Mouse (Mus musculus) thymus, postnatal 36 days (tissue): ENCODE results near the gene Mien1.
A peak's percentile ranks its signal among the peaks of the same experiment; 100 is the strongest.

Experiments used
- DNase-seq, 2 experiments: peaks; one replicate each; pipeline ENCODE4 v3.0.0; 2022; ENCODE audit warnings: mixed read lengths in 2 of 2

Mien1 gene

GRCm38 (mm10) chr11:98438331-98439158, at the start of gene Mien1:
Gene Mien1, minus strand, starts transcription at chr11:98438991.
- DNase-seq, result peak; percentile 91 to 95

- no peak for DNase-seq
Observed at GRCm38 (mm10) chr11:98487526-98488040, 48.8 kb upstream of the Mien1 start.

GRCm38 (mm10) chr11:98485749-98486148, 47.0 kb upstream of the Mien1 start:
- no peak for DNase-seq

DNA sequence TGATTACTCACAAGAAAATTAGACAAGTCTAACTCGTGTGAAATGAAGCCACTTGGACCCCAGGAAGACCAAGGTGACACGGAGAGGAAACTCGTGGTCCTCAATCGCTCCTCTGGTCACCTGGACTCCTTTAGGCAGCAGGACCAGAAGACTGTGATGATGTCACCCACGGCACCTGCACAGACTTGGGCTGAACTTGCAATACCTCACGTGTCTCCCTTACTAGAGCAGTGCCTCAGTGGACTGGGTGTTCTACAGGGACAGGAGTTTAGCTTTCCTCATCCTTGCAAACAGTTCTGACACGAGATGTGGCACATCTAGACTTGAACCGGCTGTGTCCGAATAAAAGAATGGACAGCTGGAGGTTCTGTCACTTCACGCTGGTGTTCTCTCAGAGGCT, 43.3 kb upstream of the Mien1 start:
- no peak for DNase-seq

- no peak for DNase-seq
Observed at GRCm38 (mm10) chr11:98481231-98481630, 42.4 kb upstream of the Mien1 start.

DNA sequence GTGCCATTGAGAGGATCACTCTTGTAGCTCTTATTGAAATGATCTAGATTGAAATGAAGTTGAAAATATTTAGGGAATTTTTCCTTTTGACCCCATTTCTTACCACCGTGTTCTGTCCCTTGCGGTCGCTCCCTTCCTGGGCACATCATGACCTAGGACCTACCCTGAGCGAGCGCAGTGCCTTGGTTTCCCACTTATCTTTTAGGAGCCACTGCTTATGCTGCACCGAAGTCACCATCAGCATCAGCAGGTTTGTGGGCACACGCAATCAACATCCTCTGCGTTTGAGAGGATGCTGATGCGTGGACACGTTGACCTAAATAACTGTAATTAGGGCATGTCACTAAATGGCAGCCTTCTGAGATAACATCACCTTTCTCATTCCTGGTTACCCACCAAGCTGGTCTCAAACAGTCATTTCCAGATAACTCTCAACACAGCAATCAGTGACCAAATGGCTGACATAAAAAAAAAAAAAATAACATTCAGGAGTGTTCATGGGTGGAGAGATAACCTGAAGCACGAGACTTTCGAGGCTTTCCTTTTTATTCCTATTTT, 41.2 kb upstream of the Mien1 start:
- DNase-seq, result no peak

DNA sequence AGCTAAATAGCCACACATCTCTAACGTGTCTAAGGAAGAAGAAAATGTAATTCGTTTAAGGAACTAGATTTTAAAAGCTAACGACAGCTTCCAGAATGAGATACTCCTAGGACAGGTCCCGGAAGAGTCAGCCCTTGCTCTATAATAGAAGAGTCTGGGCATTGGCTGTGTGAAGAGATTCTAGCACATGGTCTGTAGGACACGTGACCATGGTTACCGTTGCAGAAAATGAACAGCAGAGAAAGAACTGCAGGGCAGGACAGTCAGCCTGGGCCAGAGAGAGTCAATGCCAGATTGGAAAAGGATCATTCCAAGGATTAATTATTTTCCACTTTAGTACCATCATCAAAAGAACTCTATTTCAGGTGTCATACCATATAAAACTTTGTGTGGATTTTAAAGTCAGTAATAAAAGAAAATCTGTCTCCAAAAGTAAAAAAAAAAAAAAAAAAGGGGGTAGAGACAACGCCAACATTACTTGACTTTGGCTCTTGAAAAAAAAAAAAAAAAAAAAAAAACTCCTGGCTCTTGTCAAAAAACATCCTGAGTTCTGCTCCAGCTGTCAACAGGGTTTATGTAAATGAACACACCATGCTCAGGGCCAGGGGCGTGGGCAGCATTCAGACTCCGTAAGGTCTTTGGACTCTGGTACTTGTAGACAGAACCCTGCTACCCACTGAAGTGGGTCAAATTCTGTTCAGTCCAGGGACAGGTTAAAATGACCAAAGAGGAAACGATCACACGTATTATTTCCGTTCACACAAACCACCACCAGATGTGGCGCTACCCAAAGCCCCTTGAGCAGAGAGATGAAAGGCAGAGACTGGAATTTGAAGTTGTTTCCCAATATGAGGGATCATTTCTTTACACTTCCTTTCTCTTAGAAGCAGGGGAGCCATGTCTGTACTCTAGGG, 40.5 kb upstream of the Mien1 start:
- DNase-seq, result peak in 1 of 2 experiments; percentile 46

DNA sequence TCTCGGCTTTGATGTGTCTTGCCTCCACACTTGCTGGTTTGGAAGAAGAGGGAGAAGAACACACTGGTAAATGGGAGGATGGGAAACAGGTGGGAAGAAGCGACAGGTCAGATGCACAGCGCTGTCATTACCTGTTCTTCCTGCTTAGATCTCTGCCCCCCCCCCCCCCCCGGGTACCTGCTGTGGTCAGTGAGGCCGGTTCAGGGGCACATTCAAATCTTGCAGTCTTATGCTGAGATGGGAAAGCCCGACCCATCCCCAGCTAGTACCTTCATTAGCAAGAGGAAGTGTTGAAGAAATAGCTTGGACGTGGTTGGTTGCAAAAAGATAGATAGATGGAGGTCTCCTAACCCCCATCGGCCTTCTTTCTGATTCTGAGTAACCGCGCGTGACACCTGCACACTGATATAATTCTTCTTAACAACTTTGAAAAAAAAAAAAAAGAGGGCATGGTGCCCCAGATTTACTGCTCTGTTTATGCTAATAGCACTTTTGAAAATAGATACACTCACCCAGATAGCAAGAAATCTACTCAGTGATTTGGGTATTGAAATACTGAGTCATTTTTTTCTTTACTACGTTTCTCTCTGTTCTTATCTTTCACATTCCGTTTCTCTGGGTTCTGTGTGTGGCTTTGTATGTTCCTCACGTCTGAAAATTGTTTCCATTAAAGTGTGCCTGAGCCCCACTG, 38.4 kb upstream of the Mien1 start:
- no peak for DNase-seq

DNA sequence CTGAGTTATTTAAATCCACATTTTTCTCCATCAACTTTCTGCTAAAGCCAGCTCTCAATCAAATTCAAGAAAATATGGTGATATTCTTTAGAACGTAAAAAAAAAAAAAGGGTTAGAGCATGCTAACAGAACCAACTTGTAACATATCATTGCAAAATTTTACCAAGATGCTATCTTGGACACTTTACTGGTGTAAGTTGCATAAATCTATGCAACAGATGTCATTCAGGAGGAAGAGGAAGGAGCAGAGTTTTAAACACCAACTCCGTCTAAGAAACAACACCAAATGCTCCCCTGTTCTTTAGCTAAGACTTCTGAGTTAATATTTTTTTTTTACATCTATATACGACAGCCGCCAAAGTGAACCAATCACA, 37.6 kb upstream of the Mien1 start:
- DNase-seq, result no peak

DNA sequence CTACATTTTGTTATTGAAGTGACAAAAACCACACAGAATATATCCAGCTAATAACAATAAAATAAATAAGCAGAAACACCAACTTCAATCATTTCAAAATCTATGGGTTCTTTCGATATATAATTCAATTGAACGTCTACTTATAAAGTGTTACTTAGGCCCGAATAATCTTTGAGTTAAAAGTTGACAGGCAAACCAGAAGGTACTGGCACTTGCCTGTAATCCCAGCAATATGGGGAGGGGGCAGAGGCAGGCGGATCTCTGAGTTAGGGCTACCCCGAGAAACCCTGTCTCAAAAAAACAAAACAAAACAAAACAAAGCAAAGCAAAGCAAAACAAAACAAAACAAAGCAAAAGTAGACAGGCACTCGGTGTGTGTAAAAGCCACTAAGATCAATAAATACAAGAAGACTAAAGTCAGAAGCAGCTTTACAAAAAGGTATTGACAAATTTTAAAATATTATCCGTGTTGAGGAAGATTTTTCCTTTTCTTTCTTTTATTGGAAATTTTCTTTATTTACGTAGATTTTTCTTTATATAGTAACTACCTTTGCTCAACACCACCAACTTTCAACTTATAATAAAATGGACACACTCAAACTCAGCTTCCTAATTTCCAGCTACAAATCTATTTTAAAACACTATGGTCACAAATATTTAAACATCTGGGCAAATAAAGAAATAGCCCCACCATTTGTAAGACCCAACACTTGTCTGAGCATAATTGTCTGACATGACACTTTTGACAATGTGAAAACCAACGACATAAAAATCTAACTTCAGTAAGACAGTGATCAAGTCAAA, 37.0 kb upstream of the Mien1 start:
- no peak for DNase-seq

GRCm38 (mm10) chr11:98474967-98475366, 36.2 kb upstream of the Mien1 start:
- no peak for DNase-seq

GRCm38 (mm10) chr11:98473916-98474479, 35.2 kb upstream of the Mien1 start:
- DNase-seq, result no peak

- no peak for DNase-seq
Observed at GRCm38 (mm10) chr11:98472696-98473095, 33.9 kb upstream of the Mien1 start.

DNA sequence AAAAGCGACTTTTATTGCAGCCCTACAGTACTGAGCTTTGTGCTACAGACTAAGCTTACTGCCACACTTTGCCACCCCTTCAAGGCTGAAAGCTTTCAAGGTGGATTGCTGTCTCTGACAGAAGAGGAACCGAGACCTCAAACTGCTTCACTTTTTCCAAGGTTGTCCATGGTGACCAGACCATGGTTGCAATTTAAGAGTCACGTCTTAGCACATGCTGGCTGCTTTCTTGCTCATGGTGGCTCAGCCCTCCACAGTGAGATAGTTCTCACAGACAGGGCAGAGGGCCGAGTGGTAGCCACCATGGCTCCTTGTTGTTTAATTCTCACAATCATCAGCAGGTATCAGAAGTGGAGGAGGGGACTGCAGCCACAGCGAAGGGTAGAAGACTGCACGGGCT, 32.0 kb upstream of the Mien1 start:
- DNase-seq, result no peak

DNA sequence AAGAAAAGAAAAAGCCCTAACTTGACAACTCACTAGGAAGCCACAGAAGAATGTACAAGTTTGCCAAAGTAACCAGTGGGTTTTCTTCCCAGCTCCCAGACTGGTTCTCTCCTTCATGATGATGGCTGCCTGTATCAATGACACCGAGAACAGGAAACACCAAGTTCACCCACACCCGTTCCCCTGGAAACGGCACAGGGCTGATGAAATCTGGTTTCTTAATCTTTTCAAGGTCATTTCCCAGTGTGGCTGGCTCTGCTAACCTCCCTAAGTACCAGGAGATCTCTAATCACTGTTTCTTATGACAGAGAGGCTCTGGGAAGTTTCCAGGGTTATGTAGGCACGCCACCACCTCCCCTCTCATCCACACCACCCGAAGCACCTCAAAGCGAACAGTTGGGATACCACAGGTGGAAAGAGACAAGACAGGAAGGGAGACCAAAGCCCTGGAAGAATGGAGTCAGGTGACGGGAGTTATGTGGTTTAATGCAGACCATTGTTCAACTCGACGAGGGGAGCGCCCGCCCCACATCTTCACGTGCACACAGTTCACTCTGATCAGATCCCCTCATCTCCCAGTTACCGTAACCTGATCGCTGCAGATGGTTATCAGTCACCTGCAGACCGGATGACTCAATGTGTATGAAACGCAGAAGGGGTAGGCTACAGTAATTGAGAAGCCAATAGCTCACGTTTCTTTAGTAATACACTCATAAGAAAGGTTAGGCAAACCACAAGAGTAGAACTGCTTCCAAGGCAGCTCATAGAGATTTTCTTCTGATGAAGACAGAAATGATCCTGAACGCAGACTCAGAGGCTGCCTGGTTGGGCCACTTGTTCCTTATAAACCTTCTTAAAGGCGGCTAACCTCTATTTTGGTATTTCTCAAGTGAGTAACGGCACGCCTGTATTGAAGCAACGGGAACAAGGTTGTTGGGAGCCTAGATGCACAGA, 31.2 kb upstream of the Mien1 start:
- peak; percentile 55 to 64 for DNase-seq

DNA sequence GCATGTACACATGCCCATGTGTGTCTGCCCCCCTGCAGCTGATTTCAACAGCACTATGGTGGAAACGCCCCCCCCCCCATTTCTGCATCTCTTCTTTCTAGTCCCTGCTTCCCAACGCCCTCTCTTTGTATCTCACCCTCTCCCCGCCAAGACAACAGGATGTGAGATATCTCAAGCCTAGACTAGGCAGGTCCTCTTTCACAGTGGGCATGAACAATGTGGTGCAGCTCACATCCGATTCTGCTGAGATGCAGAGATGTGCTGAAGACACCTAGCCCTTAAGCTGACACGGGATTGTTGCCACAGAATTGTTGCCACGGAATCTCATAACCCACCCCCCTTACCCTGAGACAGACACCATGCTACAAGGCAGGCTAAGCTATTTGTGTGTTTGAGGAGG, 25.7 kb upstream of the Mien1 start:
- DNase-seq, result peak in 1 of 2 experiments; percentile 57

- DNase-seq, result peak; percentile 61 to 78
Observed at GRCm38 (mm10) chr11:98463911-98464310, 25.1 kb upstream of the Mien1 start.

- no peak for DNase-seq
Observed at GRCm38 (mm10) chr11:98462255-98462654, 23.5 kb upstream of the Mien1 start.

- peak in 1 of 2 experiments; percentile 31 for DNase-seq
Observed at GRCm38 (mm10) chr11:98461109-98461720, 22.4 kb upstream of the Mien1 start.

GRCm38 (mm10) chr11:98459860-98460259, 21.1 kb upstream of the Mien1 start:
- DNase-seq, result no peak
